Mouse (Mus musculus) cerebellum, postnatal 36 days (tissue): ENCODE results near the gene Coro1b.

Experiments used
- DNase-seq, 2 experiments: peaks; one replicate each; pipeline ENCODE4 v3.0.0; 2021 to 2022; ENCODE audit warnings: mixed read lengths in 2 of 2

The Coro1b gene

DNA sequence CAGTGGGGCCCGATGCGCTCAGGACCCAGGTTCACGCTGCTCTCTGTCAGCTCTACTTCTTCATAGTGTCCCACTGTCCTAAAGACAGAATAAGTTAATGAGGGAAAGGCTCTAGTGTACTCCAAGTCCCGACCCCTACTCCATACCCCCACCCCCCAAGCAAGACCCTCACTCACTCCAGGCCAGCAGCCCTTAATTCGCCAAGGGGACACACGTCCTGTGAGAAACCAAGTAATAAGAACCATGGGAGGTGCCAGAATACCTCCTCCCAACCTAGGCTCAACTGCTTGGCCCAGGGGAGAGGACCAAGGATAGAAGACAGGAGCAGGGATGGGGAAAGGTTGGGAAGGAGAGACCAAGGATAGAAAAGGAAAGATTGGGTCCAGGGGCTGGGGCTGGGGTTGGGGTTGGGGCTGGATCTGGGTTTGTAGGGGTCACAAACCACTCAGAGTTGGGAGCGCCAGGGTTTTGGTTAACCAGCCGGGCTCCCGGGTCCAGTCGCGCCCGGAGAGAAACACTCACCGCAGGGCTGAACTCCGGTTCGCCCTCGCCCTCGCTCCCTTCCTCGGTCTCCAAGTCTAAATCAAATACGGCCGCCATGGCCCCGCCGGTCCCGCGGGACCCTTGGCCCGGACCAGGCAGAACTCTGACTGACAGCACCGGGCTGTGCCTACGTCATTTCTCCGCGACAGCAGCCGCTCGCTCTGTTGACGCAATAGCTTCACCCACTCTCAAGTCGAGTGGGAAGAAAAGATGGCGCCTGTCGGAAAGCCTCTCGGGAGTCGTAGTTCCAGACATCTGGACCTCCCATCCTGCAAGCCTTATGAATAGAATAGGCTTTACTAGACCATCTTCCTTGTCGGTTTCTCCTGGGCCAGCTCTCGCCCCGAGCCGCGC is 14.5 kb downstream of the Coro1b start, which contains the start of gene Rps6kb2:
TSS of gene Rps6kb2 (minus strand) at position 709 of the 897 bp plus-strand sequence.
- peak; percentile 97 to 98 for DNase-seq

DNA sequence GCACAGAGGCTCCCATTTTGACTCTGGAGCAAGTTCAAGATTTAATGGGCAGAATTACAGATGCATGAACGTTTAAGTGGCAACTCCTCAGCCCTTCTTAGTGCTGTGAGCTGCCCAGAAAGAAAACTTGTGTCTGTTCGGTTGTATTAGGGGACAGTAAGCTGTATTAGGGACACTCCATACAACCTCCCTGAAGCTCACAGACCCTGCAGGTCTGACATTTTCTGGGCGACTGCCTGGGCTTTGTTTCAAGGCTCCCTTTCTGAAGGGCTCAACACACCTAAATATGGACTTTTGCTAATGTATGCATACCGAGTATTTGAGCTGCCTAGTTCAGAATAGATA is 15.1 kb downstream of the Coro1b start:
- DNase-seq = no peak

DNA sequence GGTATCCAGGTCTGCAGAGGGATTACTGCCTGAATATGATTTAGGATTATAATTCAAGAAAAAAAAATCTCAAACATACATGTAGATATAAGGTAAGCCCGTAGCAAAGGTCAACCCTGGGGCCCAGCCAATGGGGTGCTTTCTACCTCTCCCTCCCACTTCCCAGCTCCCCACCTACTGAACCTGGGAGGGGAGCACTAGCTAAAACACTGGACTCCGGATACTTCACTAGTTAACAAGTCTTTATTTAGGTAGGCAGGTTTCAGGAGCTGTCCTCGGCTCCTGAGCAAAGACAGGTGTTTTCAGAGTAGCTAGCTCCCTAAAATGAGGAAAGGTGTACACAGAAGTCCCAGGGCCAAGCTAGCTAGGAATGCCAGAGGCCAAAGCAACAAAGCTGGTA is 15.7 kb downstream of the Coro1b start:
- DNase-seq = no peak

DNA sequence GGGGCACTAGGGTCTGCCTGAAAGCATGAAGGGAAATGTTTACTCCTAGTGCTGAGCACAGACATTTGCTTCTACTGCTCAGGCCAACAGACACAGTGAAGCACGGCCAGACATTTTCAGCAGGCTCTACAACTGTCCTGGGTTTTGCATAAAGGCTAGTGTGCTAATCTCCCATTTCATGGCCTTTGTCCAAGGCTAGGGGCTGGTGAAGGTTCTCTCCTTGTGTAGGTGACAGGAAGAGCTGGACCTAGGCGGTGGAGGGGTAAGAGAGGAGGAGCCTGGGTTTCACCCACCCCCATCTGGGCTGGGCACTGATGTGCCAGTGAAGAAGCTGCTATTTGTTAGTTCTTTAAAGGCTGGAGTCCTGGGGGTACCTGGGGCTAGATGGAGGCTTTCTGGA is 16.3 kb downstream of the Coro1b start:
- DNase-seq = no peak

DNA sequence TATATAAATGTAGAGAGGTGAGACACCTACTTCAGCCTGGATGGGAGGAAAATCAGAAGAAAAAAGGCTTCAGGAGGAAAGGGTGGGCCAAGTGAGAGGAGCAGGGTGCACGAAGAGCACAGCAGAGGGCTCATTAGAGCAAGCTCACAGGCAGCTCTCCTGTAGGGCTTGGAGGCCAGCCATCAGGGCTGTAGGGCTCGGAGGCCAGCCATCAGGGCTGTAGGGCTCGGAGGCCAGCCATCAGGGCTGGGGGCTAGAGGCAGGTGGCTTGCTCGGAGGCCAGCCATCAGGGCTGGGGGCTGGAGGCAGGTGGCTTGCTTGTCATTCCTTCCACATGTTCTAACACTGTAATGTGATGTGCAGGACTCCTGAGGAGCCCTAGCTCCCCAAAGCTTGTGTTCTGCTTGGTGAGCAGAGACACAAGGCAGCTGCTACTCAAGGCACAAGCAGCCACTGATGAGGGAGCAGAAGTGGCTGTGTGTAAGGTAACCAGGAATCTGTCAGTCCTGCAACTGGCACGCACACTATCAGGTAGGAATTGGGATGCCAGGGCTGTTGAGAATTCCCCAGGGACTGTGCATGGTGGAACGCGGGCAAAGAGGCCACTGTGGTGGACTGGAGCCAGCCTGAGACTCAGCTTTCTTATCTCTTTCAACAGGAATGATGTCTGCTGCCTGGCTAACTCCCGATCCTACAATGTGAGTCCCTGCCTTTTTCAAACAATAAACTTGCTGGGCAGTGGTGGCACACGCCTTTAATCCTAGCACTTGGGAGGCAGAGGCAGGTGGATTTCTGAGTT is 18.5 kb downstream of the Coro1b start:
- no peak for DNase-seq

DNA sequence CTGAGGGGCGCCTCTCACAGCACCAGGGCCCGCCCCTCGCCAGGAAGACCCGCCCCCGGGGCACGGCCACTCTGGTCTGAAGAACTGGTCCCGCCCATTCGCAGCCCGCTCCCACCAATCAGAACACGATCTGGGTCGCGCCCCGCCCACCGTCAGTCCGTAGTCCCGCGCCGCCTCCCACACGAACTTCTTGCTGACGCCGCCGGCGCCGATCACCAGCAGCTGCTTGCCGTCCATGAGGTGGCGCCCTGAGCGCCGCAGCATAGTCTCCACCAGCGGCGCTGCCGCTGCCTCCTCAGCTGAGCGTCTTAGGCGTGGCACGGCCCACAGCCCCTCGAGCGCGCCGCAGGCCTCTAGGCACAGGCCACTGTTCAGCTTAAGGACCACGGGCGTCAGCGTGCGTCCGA is 21.0 kb downstream of the Coro1b start:
- peak; percentile 99 to 100 for DNase-seq

DNA sequence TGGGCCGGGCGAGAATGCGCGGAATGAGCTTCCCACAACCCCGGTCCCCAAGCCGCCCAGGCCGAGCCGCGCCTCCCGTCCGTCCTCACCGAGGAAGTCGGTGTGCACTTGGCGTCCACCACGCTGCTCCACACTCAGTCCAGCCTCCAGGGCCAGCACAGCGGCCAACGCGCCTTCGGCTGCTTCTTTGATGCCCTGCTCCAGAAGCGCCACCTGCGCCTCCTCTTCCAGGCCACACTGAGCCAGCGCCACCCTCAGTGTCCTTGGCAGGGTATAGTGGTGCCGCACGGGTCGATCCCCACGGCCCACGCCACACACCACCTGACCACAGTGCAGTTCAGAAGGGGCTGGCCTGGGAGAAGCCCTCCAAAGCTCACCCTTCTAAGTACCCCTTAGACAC is 21.4 kb downstream of the Coro1b start:
- peak in 1 of 2 experiments; percentile 63 for DNase-seq

DNA sequence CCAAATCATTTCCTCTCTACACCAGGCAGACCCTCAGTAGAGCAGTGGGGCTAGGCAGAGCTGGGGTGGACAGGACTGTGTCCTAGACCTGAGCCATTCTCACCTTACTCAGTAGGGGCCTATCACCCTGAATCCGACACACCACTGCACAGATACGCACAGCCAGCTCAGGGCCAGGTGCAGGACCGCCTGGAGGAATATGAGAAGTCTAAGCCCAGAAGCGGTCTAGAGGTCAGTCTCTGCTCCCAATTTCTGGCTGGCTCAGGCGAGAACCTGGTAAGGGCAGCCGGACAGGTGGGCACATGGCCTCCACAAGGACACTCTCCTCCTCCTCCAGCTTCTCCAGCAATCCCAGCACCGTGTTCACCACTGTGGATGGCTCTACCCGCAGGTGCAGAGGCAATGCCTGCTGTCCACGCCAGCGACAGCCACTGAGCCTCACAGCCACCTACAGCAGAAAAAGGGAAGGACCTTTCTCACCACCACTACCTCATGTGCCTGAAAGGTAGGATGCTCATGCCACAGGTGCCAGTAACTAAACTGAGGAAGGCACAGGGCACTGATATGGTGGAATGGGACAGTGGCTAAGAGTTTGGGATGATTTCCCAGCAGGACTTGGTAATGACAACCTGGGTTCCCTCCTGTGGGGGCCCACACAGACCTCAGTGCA is 22.4 kb downstream of the Coro1b start:
- DNase-seq = no peak

DNA sequence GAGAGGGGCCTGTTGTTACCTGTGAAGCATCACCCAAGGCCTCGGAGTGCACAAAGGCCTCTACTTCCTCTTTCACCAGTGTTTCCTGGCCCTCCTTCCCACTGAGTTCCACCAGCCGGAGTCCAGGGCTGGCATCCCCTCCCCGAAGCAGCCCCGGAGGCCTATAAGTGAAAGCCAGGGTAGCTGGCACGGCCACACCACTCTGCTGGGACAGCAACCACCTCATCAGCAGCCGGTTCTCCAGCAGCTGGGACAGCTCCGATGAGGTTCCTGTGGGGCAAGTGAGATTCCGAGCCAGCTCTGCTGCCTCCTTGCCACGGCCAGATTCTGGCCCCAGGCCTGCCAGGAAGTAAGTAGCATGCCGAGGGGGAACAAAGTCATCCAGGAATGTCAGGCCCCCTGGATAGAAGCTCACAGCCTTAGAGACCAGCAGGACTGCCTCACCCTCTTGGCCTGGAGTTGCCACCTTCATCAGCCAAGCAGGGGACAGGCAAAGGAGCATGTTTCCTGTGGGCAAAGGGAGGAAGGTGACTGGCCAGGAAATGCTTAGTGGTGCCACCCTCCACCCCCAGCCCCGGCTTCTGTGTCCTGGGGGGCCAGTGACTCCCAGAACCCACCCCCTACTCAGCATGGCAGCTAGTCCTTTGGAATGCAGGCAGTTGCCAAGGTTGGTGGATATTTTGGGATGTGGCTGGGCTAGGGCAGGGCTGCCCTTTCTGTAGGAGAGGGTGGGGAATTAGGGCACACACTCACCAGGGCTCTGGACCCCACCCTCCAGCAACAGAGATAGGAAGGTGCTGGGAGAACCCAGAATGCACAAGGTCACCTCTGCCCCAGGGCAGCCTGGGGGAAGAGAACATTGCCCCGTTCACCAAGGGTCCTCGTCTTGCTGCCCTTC is 23.2 kb downstream of the Coro1b start:
- no peak for DNase-seq

DNA sequence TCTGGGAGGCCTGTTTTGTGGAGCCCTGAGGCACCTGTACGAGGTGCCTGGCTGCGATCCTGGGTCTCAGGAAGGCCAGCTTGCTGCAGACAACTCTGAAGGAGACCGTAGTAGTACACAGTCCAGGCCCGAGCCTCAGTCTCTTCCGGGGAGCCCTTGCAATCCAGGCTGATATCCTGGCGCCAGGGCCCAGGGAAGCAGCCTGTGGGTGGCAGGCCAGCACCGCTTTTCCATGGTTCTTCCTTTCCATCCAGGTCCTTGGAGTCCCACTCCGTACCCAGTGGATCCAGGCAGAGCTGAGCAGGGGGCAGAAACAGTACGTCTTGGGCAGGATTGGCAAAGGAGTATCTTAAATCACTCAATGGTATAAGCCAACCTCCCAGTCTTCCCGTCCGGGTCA is 24.5 kb downstream of the Coro1b start:
- no peak for DNase-seq

DNA sequence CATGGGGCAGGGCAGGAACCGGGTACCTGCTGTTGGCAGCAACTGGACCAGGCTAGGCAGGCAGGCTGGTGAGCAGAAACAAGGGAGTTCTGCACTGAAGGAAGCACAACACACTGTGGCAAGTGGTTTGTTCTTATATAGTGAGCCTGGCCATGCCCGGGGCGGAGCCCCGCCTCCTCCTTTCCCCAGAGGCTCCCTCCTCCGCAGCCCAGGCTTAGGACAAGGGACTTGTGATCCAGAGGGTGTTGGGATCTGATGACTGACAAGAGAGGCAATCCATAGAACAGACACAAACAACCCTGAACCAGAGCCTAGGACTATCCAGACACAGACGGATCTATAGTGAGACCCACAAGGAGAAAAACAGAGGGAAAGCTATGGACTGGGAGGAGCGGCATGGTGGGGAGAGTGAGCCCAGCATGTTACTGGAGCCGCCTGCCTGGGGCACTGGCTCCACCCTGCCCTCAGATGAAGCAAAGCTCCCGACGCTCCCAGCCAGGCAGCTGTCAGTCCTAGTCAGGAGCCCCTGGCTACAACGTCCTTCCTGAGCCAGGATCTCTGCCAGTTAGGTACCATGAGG is 27.0 kb downstream of the Coro1b start, which contains the start of gene Carns1:
TSS of gene Carns1 (minus strand) at position 112 of the 580 bp plus-strand sequence.
- no peak for DNase-seq

DNA sequence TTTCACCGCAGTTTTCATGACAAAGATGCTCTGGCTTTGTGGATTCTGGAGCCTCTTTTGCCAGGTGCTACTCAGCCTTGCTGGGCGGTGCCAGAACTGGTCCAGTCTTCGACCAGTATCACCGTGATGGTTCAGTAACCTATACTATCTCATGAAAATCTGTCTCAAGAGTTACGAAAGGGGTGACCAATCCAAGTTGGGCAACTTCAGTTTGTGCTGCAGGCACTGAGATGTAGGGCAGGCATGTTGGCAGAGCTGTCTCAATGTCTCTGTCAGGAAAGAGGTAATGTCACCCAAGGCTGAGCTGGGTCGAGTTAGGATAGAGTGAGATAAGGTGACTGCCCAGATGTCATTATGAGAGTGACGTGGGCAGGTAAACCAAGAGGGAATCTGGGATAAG is 32.0 kb downstream of the Coro1b start:
- DNase-seq = no peak

DNA sequence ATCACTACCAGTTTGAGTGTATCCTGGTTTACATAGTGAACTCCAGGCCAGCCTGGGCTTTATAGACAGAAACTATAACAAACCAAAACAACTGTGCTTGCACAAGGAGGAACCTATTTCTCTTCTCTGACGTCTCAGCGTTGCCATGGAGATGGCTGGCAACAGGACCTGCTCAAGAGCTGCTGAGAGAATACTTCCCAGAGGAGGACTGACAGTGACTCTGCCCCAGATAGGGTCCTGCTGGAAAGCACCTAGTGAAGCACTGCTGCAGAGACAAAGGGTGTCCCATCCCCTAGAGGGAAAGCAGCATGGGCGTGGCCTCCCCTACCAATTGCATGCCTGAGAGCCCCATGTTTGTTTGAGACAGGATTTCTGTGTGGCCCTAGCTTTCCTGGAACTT is 33.5 kb downstream of the Coro1b start:
- no peak for DNase-seq

DNA sequence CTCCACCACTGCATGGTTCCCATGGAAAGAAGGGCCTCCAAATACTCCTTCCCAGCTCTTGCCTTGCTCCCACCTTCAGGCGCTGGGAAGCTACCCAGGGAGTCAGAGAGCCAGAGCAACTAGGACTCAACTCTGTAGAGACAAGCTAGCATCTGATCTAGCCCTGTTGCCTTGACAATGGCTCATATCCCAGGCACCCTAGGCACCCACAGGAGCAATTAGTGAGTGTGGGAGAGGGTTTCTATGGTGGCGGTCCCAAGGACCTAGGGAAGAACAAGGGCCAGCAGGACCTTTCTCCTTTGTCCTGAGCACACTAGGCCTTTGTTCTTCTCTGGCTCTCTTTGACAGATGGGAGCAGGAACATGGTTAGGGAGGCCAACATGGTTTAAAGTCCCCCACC is 35.3 kb downstream of the Coro1b start:
- DNase-seq = no peak

DNA sequence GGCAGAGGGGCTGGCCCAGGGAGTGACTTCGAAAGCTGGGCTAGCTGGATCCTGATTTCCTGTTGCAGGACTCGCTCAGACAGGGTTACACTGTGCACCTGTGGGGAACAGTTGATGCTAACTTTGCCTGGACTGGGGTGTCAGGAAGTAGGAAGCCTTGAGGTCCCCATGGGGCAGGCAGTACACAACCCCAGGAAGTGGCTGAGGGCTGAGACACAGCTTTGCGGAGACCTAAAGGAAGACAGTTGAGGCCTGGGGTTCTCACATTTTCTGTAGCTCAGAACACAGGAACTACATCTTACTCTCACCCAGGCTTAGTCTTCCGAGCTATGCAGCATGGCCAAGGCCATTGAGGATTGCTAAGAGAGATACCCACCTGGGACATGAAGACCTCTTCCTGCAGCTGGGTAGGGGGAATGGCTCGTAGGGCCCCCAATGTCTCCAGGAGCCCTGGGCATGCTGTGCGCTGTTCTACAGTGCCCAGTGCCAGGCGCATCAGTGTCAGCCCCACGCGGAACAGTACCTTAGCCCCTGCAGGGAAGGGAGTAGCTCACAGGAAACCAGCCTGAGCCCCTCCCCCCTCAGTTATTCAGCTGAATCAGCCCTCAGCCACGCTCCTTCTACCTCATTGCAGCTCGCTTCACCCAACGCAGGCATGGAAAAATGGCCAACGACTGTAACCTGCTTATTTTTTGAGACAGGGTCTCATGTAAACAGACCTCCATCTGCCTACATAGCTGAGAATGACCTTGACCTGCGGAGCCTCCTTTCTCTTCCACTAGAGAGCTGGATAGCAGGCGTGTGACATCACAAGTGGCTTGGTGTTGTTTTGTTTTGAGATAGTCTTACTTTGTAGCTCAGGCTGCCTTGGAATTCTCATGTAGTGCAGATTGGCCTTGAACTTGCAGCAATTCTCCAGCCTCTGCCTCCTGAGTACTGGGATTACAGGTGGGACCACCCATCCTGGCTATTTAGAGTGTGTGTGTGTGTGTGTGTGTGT is 36.9 kb downstream of the Coro1b start:
- DNase-seq = no peak

DNA sequence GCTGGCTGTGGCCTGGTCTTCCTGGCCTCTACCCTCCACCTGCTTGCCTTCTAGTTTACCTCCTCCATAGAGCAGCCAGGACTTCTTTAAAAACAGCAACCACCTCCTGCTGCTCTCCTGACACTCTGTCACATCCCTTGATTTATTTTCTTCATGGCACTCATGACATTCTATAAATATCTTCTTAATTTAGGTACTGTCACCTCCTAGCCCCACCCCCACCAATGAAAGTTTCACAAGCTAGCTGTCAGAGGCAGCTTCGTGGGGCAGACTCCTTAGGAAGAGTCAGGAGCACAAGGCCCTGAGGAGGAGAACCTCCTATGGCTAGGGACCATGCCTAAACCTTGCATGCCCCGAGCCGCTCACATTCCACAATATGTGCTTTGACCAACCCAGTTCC is 38.9 kb downstream of the Coro1b start:
- no peak for DNase-seq

DNA sequence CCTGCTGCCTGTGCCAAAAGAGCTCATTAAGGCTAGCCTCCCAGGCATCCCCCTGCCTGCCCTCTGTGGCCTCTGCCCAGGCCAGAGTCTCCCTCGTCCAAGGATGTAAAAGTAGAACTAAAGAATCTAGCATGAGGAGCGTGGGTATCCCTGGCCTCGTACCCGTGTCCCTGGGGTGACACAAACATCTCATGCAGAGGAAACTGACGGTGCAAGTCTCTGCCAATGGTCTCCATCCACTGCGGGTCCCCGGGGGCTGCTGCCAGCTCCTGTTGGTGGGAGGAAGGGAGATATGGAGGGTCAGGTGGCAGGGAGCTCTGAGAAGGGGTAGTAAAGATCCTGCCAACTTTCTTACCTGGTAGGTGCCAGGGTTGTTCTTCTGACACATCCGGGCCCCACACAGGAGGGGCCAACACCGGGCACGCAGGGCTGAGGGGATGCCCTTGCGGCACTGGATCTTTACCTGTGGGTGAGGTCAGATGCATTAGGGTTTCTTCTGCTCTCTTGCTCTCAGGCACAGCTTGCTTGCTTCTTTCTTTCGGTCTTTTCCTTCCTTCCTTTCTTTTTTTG is 40.7 kb downstream of the Coro1b start:
- DNase-seq = no peak

DNA sequence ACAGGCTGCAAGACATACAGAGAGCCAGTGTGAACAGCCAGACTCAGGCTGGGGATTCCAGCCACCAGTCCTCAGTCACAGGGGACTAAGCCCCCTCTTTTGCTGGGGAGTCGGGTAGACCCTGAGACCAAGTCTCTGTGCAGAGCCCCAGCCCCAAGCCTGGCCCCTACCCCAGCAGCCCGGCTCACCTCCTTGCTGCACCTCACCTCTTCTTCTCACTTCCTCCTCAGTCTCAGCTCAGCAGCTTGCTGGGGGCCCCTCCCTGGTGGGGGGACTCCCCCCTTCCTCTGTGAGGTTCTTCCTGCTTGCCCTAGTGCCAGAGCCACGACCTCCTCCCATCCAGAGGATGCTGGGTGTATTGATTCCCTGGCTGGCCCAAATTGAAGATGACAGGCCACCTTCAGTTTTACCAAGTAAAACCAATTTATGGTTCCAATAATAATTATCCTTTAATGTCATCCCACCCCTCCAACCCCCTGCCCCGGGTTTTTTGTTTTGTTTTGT is 42.5 kb downstream of the Coro1b start, which contains the start of gene Tbc1d10c:
TSS of gene Tbc1d10c (minus strand) at position 454 of the 504 bp plus-strand sequence.
- DNase-seq = no peak

DNA sequence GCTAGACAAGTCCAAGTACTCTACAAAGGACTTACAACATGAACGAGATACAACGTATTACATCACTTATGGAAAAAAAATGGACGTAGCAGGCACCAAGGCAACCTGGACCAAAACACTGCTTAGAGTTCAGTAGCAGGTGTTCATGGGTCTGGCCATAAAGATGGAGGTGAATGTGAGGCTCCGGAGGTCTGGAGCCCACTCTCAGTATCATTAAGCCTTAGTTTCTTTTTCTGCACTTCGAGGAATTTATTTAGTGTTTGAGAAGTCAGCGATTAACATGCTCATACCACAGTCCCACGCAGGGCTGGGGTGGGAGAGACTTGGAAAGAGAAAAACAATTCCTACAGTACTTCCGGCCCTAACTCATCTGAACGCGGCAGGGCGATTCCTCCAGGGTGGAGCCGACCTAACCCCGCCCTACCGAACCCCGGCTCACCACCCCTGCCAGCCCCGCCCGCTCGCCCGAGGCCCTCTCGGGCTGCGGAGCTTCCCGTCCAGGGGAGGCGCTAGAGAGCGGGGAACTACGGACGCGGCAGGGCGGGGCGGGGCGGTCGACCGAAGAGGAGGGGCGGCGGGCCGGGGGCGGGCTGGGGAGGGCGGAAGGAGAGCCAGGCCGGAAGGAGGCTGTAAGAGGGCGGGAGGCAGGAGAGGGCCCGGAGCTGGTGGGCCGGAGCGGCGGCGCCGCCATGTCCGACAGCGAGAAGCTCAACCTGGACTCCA is 43.3 kb downstream of the Coro1b start, which contains the start of gene Ppp1ca:
TSS of gene Ppp1ca (plus strand) at position 538 of the 723 bp plus-strand sequence.
- DNase-seq = peak; percentile 93 to 97
